Mouse (Mus musculus) monocyte, adult 5-6 weeks (primary cell): ENCODE measurements around the gene Uroc1. TPM values are rescaled to one million over a fixed set of nuclear protein-coding genes. Genes with fewer than 3 reads are reported as not detected.

Source experiments
- ATAC-seq: fragments of 153-309, 156-312 bp; replicated peaks from 2 replicates; pipeline ENCODE4 v1.8.0; 2017; ENCODE audit warnings: mild to moderate bottlenecking; ENCODE audit not compliant: low TSS enrichment, insufficient number of reproducible peaks, severe bottlenecking, poor library complexity, low FRiP score
- total RNA-seq: library from RNA; stranded (forward); fragments of 200-1000, 200-491, 200-594 nt; gene quantifications from 3 replicates; pipeline ENCODE4 v1.2.3, GENCODE M21; 2017

Uroc1 gene
- total RNA-seq, 1 experiment from 2014 or later = not detected

DNA sequence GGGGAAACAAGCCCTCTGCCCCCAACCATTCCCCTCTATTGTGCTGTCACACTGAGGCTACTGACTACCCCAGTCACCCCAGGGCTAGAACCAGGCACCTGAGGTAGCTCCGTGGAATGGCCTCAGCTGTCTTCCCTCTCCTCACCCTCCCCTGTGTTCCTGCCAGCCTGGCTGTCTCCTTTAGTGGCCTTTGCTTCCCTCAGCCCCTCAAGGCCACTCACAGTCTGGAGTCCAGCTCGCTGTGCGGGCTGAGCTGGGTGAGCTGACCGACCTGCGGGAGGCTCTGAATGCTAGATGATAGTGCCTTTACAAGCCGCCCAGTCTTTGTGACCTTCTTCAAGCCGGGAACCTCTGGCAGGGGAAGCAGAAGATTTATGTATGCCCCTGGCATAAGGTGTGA, 78.8 kb downstream of the Uroc1 start:
- ATAC-seq = no peak

Other genes starting within 250 kb of the Uroc1 start
- gene Vmn1r50, start 231.9 kb upstream of the Uroc1 start, total RNA-seq = not detected in 3 replicates
- not detected in 3 replicates for gene Vmn1r51, start 210.7 kb upstream of the Uroc1 start, total RNA-seq
- gene Vmn1r52, start 158.5 kb upstream of the Uroc1 start, total RNA-seq = not detected in 3 replicates
- not detected in 3 replicates for gene V1ra8, start 130.5 kb upstream of the Uroc1 start, total RNA-seq
- gene Vmn1r53, start 108.8 kb upstream of the Uroc1 start, total RNA-seq = not detected in 3 replicates
- not detected in 3 replicates for gene Vmn1r54, start 87.0 kb upstream of the Uroc1 start, total RNA-seq
- not detected in 3 replicates for gene BC048671, start 32.1 kb upstream of the Uroc1 start, total RNA-seq
- 4.2 to 5.0 TPM in 2 of 3 replicates, not detected in the other for gene Chst13, start 8.1 kb upstream of the Uroc1 start, total RNA-seq
- gene Zxdc, start 36.2 kb downstream of the Uroc1 start, total RNA-seq = 7.6 to 13.6 TPM (median 9.1 TPM) in 3 replicates
- gene Cfap100, start 95.5 kb downstream of the Uroc1 start, total RNA-seq = not detected in 3 replicates
- gene Klf15, start 129.3 kb downstream of the Uroc1 start, total RNA-seq = not detected in 3 replicates
- gene Aldh1l1, start 153.1 kb downstream of the Uroc1 start, total RNA-seq = 0.68 to 2.9 TPM in 2 of 3 replicates, not detected in the other